Mouse (Mus musculus) MEL (cell line): ENCODE data around the gene Mxd4. TPM values are rescaled to one million over a fixed set of nuclear protein-coding genes. Genes with fewer than 3 reads are reported as not detected.

ENCODE experiments used
- DNase-seq: peaks from one replicate; pipeline ENCODE4 v3.0.0; 2011; ENCODE audit warnings: low read depth, low spot score
- H3K27ac ChIP-seq: 2 replicates; pipeline ENCODE4 v1.5.1; 2012; ENCODE audit warnings: low read depth, mild to moderate bottlenecking, control low read depth, low read length, moderate library complexity; ENCODE audit not compliant: control insufficient read depth
- H3K27me3 ChIP-seq, 2 experiments: fragments of 150-350 bp in 1 of 2; sonication (generic) in 1 of 2; 2 replicates each; pipeline ENCODE4 v1.6.1; 2012; ENCODE audit warnings: low read length in 2 of 2, mild to moderate bottlenecking in 2 of 2, improper control_type of control experiment in 1 of 2, moderate library complexity in 1 of 2; ENCODE audit not compliant: insufficient read depth in 2 of 2, control insufficient read depth in 1 of 2
- H3K36me3 ChIP-seq, 2 experiments: 2 replicates each; pipeline ENCODE4 v1.6.1; 2012 to 2014; ENCODE audit warnings: low read length in 2 of 2, improper control_type of control experiment in 1 of 2, inconsistent platforms in 1 of 2, mild to moderate bottlenecking in 1 of 2; ENCODE audit not compliant: insufficient read depth in 2 of 2, control insufficient read depth in 1 of 2
- H3K4me1 ChIP-seq, 2 experiments: fragments of 150-350 bp in 1 of 2; sonication (generic) in 1 of 2; 2 replicates each; pipeline ENCODE4 v1.6.1; 2012; ENCODE audit warnings: low read length in 2 of 2, improper control_type of control experiment in 1 of 2, mild to moderate bottlenecking in 1 of 2; ENCODE audit not compliant: insufficient read depth in 2 of 2, control insufficient read depth in 1 of 2
- H3K4me3 ChIP-seq, 2 experiments: fragments of 150-350 bp in 1 of 2; sonication (generic) in 1 of 2; 2 replicates each; pipeline ENCODE4 v1.5.1; 2012; ENCODE audit warnings: low read depth in 2 of 2, low read length in 2 of 2, mild to moderate bottlenecking in 2 of 2, moderate library complexity in 2 of 2, control low read depth in 1 of 2, improper control_type of control experiment in 1 of 2; ENCODE audit not compliant: control insufficient read depth in 1 of 2, insufficient read depth in 1 of 2
- H3K79me2 ChIP-seq: 2 replicates; pipeline ENCODE4 v1.6.1; 2012; ENCODE audit warnings: mild to moderate bottlenecking, low read length, moderate library complexity; ENCODE audit not compliant: control insufficient read depth, poor library complexity, insufficient read depth
- H3K9ac ChIP-seq: 2 replicates; pipeline ENCODE4 v1.6.1; 2012; ENCODE audit warnings: low read depth, mild to moderate bottlenecking, control low read depth, low read length, moderate library complexity; ENCODE audit not compliant: control insufficient read depth, poor library complexity, severe bottlenecking
- H3K9me3 ChIP-seq: fragments of 150-350 bp; sonication (generic); replicated peaks from 2 replicates; pipeline ENCODE4 v1.6.1; 2012; ENCODE audit warnings: mild to moderate bottlenecking, low read length, improper control_type of control experiment, moderate library complexity; ENCODE audit not compliant: insufficient read depth
- BHLHE40 ChIP-seq: IDR thresholded peaks from 2 replicates; pipeline ENCODE4 v1.6.1; 2012; ENCODE audit warnings: low read depth, mild to moderate bottlenecking, inconsistent platforms, low read length, improper control_type of control experiment, borderline replicate concordance
- CHD1 ChIP-seq: IDR thresholded peaks from 2 replicates; pipeline ENCODE4 v1.6.1; 2012; ENCODE audit warnings: low read depth, mild to moderate bottlenecking, inconsistent platforms, low read length, improper control_type of control experiment
- CHD2 ChIP-seq: IDR thresholded peaks from 2 replicates; pipeline ENCODE4 v1.6.1; 2011; ENCODE audit warnings: low read length, improper control_type of control experiment
- CTCF ChIP-seq, 3 experiments: IDR thresholded peaks in 2 of 3; conservative IDR thresholded peaks in 1 of 3; 2 replicates each; pipeline ENCODE4 v1.5.1; 2011 to 2012; ENCODE audit warnings: low read length in 3 of 3, low read depth in 2 of 3, mild to moderate bottlenecking in 2 of 3, improper control_type of control experiment in 1 of 3, inconsistent platforms in 1 of 3, mixed read lengths in 1 of 3, moderate library complexity in 1 of 3; ENCODE audit not compliant: control insufficient read depth in 1 of 3, insufficient read depth in 1 of 3, poor library complexity in 1 of 3, severe bottlenecking in 1 of 3
- EP300 ChIP-seq, 2 experiments: IDR thresholded peaks; 2 replicates each; pipeline ENCODE4 v1.6.1; 2011; ENCODE audit warnings: improper control_type of control experiment in 2 of 2, low read length in 2 of 2, low read depth in 1 of 2, mild to moderate bottlenecking in 1 of 2
- GATA1 ChIP-seq: IDR thresholded peaks from 2 replicates; pipeline ENCODE4 v1.6.1; 2011; ENCODE audit warnings: low read depth, low read length, improper control_type of control experiment
- MAFK ChIP-seq: IDR thresholded peaks from 2 replicates; pipeline ENCODE4 v1.6.1; 2011; ENCODE audit warnings: low read depth, mild to moderate bottlenecking, low read length, improper control_type of control experiment, borderline replicate concordance
- MEF2A ChIP-seq: IDR thresholded peaks from 2 replicates; pipeline ENCODE4 v1.6.1; 2014; ENCODE audit warnings: low read depth, mild to moderate bottlenecking, inconsistent platforms, low read length, improper control_type of control experiment; ENCODE audit not compliant: poor library complexity, insufficient replicate concordance, severe bottlenecking; ENCODE audit errors: extremely low read depth
- MYC ChIP-seq: IDR thresholded peaks from 2 replicates; pipeline ENCODE4 v1.6.1; 2011; ENCODE audit warnings: low read depth, mild to moderate bottlenecking, low read length, improper control_type of control experiment, moderate library complexity
- NELFE ChIP-seq: IDR thresholded peaks from 2 replicates; pipeline ENCODE4 v1.6.1; 2011; ENCODE audit warnings: low read depth, low read length, improper control_type of control experiment
- POLR2A ChIP-seq, 2 experiments: IDR thresholded peaks; 2 replicates each; pipeline ENCODE4 v1.6.1; 2011 to 2012; ENCODE audit warnings: low read length in 2 of 2, mild to moderate bottlenecking in 2 of 2, control low read depth in 1 of 2, improper control_type of control experiment in 1 of 2, low read depth in 1 of 2, moderate library complexity in 1 of 2; ENCODE audit not compliant: control insufficient read depth in 1 of 2, insufficient read depth in 1 of 2, poor library complexity in 1 of 2
- POLR2AphosphoS5 ChIP-seq: IDR thresholded peaks from 2 replicates; pipeline ENCODE4 v1.6.1; 2012; ENCODE audit warnings: low read depth, borderline replicate concordance, mild to moderate bottlenecking, inconsistent platforms, low read length, moderate library complexity, mixed read lengths
- RAD21 ChIP-seq: IDR thresholded peaks from 2 replicates; pipeline ENCODE4 v1.6.1; 2011; ENCODE audit warnings: mild to moderate bottlenecking, low read depth, low read length, improper control_type of control experiment
- SIN3A ChIP-seq: IDR thresholded peaks from 2 replicates; pipeline ENCODE4 v1.6.1; 2012; ENCODE audit warnings: low read length, improper control_type of control experiment, inconsistent platforms
- SMC3 ChIP-seq: IDR thresholded peaks from 2 replicates; pipeline ENCODE4 v1.6.1; 2011; ENCODE audit warnings: low read depth, low read length, improper control_type of control experiment
- TAL1 ChIP-seq: IDR thresholded peaks from 2 replicates; pipeline ENCODE4 v1.6.1; 2012; ENCODE audit warnings: mild to moderate bottlenecking, inconsistent platforms, low read length, moderate library complexity, mixed read lengths
- UBTF ChIP-seq: IDR thresholded peaks from 2 replicates; pipeline ENCODE4 v1.6.1; 2012; ENCODE audit warnings: low read depth, mild to moderate bottlenecking, inconsistent platforms, low read length, improper control_type of control experiment, moderate library complexity, borderline replicate concordance; ENCODE audit not compliant: insufficient read depth
- USF2 ChIP-seq, 2 experiments: IDR thresholded peaks; 2 replicates each; pipeline ENCODE4 v1.6.1; 2011 to 2012; ENCODE audit warnings: improper control_type of control experiment in 2 of 2, low read length in 2 of 2, borderline replicate concordance in 1 of 2, inconsistent platforms in 1 of 2, low read depth in 1 of 2, mild to moderate bottlenecking in 1 of 2; ENCODE audit not compliant: insufficient read depth in 1 of 2
- ZC3H11A ChIP-seq: IDR thresholded peaks from 2 replicates; pipeline ENCODE4 v1.6.1; 2012; ENCODE audit warnings: low read depth, mild to moderate bottlenecking, inconsistent platforms, low read length, improper control_type of control experiment
- ZKSCAN1 ChIP-seq: IDR thresholded peaks from 2 replicates; pipeline ENCODE4 v1.6.1; 2012; ENCODE audit warnings: low read depth, mild to moderate bottlenecking, inconsistent platforms, low read length, improper control_type of control experiment, moderate library complexity
- ZMIZ1 ChIP-seq: IDR thresholded peaks from 2 replicates; pipeline ENCODE4 v1.6.1; 2012; ENCODE audit warnings: low read depth, mild to moderate bottlenecking, inconsistent platforms, low read length, improper control_type of control experiment, moderate library complexity
- ZNF384 ChIP-seq: IDR thresholded peaks from 2 replicates; pipeline ENCODE4 v1.6.1; 2012; ENCODE audit warnings: low read depth, mild to moderate bottlenecking, inconsistent platforms, low read length, improper control_type of control experiment
- polyA plus RNA-seq, 2 experiments: library from polyadenylated mRNA; stranded (reverse) in 1 of 2; unstranded in 1 of 2; fragments of >175 nt in 1 of 2; fragments of >200 nt in 1 of 2; gene quantifications; 2 replicates each; pipeline versions ENCODE4 v1.2.1 to v1.2.4; 2012; ENCODE audit warnings: low replicate concordance in 2 of 2, low read depth in 1 of 2; ENCODE audit not compliant: insufficient read length in 2 of 2, insufficient read depth in 1 of 2, missing spikeins in 1 of 2
- total RNA-seq: library from RNA; depleted of rRNA; stranded (reverse); fragments of 300-350 nt; gene quantifications from 2 replicates; pipeline ENCODE4 v1.2.3, GENCODE M21; 2012

The Mxd4 gene
- total and polyA plus RNA-seq, 3 experiments: 9.7 to 13.3 TPM; not detected in 1

- Histone ChIP-seq H3K27ac (no peak overlapping the region), H3K36me3 (no peaks in the 10 kb centered on the region), H3K27me3 (peaks cover 10 to 11% of the 10 kb centered on the region in 2 experiments), H3K4me3 (no peak overlapping the region), H3K9me3 (no peaks in the 10 kb centered on the region), H3K79me2 (no peaks in the 10 kb centered on the region), H3K9ac (no peak overlapping the region), H3K4me1 (no peaks in the 10 kb centered on the region)
- no peak for DNase-seq
- TF ChIP-seq SMC3 (no peak), CHD2 (no peak), RAD21 (no peak), CHD1 (no peak), SIN3A (no peak), CTCF (IDR thresholded peaks at IDR 0.05 in 2 of 3, conservative IDR thresholded peaks at IDR 0.05 in 1 of 3; ENCODE audit: control insufficient read depth in 1 of 3, insufficient read depth in 1 of 3, low read depth in 2 of 3, low read length in 3 of 3, poor library complexity in 1 of 3, severe bottlenecking in 1 of 3) (no peak), ZNF384 (no peak), MEF2A (no peak), ZKSCAN1 (no peak), EP300 (IDR thresholded peaks at IDR 0.05; ENCODE audit: low read depth in 1 of 2, low read length in 2 of 2) (no peak), MYC (no peak), ZMIZ1 (no peak), BHLHE40 (no peak), GATA1 (no peak), UBTF (no peak), POLR2A (IDR thresholded peaks at IDR 0.05; ENCODE audit: control insufficient read depth in 1 of 2, insufficient read depth in 1 of 2, low read depth in 1 of 2, low read length in 2 of 2, poor library complexity in 1 of 2) (no peak), MAFK (no peak), POLR2AphosphoS5 (no peak)
Observed at GRCm38 (mm10) chr5:34195786-34196185, 8.3 kb upstream of the Mxd4 start.

GRCm38 (mm10) chr5:34194975-34195662 is 7.6 kb upstream of the Mxd4 start:
- peaks cover 9 to 11% of the 10 kb centered on the region in 2 experiments for H3K27me3 ChIP-seq
- H3K9me3 ChIP-seq: no peaks in the 10 kb centered on the region
- H3K4me1 ChIP-seq: no peaks in the 10 kb centered on the region
- H3K79me2 ChIP-seq: no peaks in the 10 kb centered on the region
- H3K27ac ChIP-seq: no peak overlapping the region
- no peaks in the 10 kb centered on the region for H3K36me3 ChIP-seq
- no peak for TF ChIP-seq MAFK
- no peak for TF ChIP-seq USF2 (IDR thresholded peaks at IDR 0.05; ENCODE audit: borderline replicate concordance in 1 of 2, insufficient read depth in 1 of 2, low read depth in 1 of 2, low read length in 2 of 2)
- TF ChIP-seq TAL1: no peak
- TF ChIP-seq NELFE: no peak
- TF ChIP-seq RAD21: no peak
- no peak for TF ChIP-seq POLR2A (IDR thresholded peaks at IDR 0.05; ENCODE audit: control insufficient read depth in 1 of 2, insufficient read depth in 1 of 2, low read depth in 1 of 2, low read length in 2 of 2, poor library complexity in 1 of 2)
- no peak for TF ChIP-seq SIN3A
- TF ChIP-seq ZMIZ1: no peak
- TF ChIP-seq ZKSCAN1: no peak
- no peak for TF ChIP-seq ZC3H11A
- no peak overlapping the region for H3K9ac ChIP-seq
- no peak for DNase-seq
- H3K4me3 ChIP-seq: no peak overlapping the region
